Mouse (Mus musculus) liver, postnatal 0 days (tissue): ENCODE data around the gene Eya2.

Experiments
- CTCF ChIP-seq: sonication (generic); IDR thresholded peaks from 2 replicates; pipeline ENCODE4 v1.5.1; 2016; ENCODE audit warnings: antibody characterized with exemption, low read depth
- EP300 ChIP-seq: IDR thresholded peaks from 2 replicates; pipeline ENCODE4 v1.6.1; 2016; ENCODE audit warnings: antibody characterized with exemption, low read depth, mild to moderate bottlenecking

- no peak for TF ChIP-seq CTCF
- TF ChIP-seq EP300 = no peak
Measured at GRCm38 (mm10) chr2:165817437-165817836, 222.6 kb downstream of the Eya2 start.
